Mouse (Mus musculus): Measurements from ENCODE around the gene Klf11. TPM values are rescaled to one million over a fixed set of nuclear protein-coding genes. Genes with fewer than 3 reads are reported as not detected.

Klf11 gene
- total and polyA plus RNA-seq, 3 experiments: 7.8 to 13.5 (median 8.8) TPM

DNA sequence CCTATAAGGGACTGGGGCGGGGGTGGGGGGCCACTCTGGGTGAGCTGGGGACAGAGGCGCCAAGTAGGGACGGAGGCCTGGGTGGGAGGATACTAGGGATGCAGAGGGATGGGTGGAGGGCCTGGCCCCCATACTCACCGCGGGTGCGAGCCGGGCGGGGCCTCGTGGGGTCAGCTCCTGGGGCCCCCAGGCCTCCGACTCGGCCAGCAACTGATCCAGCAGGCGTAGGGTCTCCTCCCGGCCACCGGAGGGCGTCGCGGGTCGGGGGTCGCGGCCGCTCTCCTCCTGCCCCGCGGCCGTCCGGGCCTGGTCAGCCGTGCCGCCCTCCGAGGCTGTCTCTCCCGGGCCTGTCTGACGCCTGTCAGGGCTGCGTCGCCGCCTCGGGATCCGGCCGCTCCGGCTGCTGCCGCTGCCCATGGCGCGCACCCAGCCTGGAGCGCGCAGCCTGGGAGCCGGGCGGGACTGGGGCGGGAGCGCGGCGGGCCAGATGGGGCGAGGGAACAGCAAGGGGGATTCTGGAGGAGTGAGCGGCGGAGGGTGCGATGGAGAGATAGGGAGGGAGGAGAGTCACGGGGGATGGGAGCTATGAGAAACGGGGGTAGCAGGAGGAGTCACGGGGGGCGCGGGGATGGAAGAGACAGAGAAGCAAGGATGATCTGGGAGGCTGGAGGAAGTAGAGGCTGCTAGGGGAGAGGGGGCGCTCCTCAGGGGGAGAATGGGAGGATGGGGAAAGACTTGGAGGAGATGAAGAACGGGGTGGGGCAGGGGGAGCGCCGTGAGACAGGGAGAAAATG lies 29.6 kb downstream of the Klf11 start:
- peak overlapping the region; percentile 88 for H3K27ac ChIP-seq
- WGBS: 3% methylated on average over 56 of the region's 61 CpGs
- intact Hi-C loops (cut with DNase I): loop anchor here (2.0 kb wide), 2 partner anchors 16 to 28 kb away; no protein-coding TSS in a partner anchor

DNA sequence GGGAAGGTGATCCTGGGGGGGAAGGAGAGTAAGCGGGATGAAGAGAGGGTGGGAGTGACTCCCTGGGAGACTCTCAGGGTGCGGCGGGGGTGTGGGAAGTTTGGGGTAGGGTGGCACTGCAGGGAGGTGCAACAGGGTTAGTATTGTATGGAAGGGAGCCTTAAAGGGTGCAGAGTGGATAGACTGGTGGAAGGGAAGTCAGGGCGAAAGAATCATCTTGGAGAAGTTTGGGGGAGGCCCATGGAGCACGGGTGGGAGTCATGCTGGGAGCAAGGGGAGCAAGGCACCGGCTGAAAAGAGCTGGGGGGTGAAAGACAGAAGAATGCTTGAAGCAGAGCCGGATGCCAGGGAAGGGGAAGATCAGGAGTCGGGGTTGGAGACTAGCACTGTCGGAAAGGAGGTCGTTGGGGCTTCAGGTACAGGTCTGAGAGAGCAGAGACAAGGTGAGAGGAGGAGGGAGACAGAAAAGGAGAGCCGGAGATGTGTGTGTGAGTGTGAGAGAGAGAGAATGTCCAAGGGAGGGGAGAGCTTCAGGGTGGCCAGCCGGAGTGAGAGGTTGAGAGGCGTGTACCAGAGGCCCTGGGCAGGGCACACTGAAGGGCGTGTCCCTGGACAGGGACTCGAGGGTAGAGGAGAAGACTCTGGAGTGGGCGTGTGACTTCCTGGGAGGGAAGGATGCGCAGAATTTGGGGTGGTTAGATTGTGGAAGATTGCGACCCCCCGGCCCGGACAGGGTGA lies 30.4 kb downstream of the Klf11 start, which contains the start of gene Cys1:
Cys1 (minus strand) TSS at position 528 of the 738 bp plus-strand sequence.
- 7% methylated on average over 20 of the region's 20 CpGs for WGBS
- intact Hi-C loops (cut with DNase I): loop anchor here (2.0 kb wide), 2 partner anchors 15 to 29 kb away; no protein-coding TSS in a partner anchor

More for the DNA sequence above, 29.6 kb downstream of the Klf11 start:
- H3K4me1 ChIP-seq (ENCODE audit: control insufficient read depth, insufficient read depth, low read length): peaks cover 9% of the 10 kb centered on the region
- H3K36me3 ChIP-seq (ENCODE audit: control insufficient read depth, insufficient read depth, low read length): no peaks in the 10 kb centered on the region
- H3K79me2 ChIP-seq (replicated peaks; ENCODE audit: control insufficient read depth, insufficient read depth, low read length): no peaks in the 10 kb centered on the region
- peak; percentile 49 for TF ChIP-seq CTCF (IDR thresholded peaks at IDR 0.05)
- no peak for TF ChIP-seq POLR2A (IDR thresholded peaks at IDR 0.05; ENCODE audit: insufficient read depth, low read depth, low read length)
- peak overlapping the region; percentile 85 for H3K9ac ChIP-seq (ENCODE audit: low read depth, low read length)
- DNase-seq: peak; percentile 50 to 71
- no peaks in the 10 kb centered on the region for H3K27me3 ChIP-seq (ENCODE audit: control insufficient read depth, insufficient read depth, low read length)
- peak overlapping the region; percentile 59 for H3K4me3 ChIP-seq

DNA sequence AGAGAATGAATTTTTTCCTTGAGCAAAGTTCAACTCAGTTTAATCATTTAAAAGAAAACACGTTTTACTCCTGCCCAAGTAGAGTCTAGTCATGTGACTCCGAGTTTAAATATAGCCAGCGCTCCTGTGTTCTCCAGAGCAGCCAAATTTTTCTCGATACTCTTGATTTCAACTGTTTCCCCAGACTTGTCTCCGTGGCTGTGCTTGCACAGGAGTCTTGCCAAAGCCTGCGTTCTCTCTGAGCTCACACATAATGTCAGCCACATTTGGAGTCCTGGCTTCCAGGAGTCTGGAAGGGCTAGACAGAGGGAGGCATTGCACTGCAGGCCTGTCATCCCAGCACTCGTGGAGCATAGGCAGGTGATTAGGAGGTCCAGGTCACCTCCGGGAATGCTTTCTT lies 31.5 kb downstream of the Klf11 start:
- H3K4me3 ChIP-seq: no peak overlapping the region
- no peaks in the 10 kb centered on the region for H3K36me3 ChIP-seq (ENCODE audit: control insufficient read depth, insufficient read depth, low read length)
- intact Hi-C loops (cut with DNase I): no loop called here
- H3K4me1 ChIP-seq (ENCODE audit: control insufficient read depth, insufficient read depth, low read length): peaks cover 9% of the 10 kb centered on the region
- H3K27me3 ChIP-seq (ENCODE audit: control insufficient read depth, insufficient read depth, low read length): no peaks in the 10 kb centered on the region
- DNase-seq: peak; percentile 45 to 62
- H3K27ac ChIP-seq: peak overlapping the region; percentile 88
- WGBS: 36% methylated on average over 8 of the region's 8 CpGs
- TF ChIP-seq POLR2A (IDR thresholded peaks at IDR 0.05; ENCODE audit: insufficient read depth, low read depth, low read length): no peak
- TF ChIP-seq EP300 (IDR thresholded peaks at IDR 0.05; ENCODE audit: insufficient read depth, low read depth, low read length): 0 out of 2 replicates have a peak, but pooled peaks have one; percentile 19
- no peak overlapping the region for H3K9ac ChIP-seq (ENCODE audit: low read depth, low read length)
- H3K79me2 ChIP-seq (replicated peaks; ENCODE audit: control insufficient read depth, insufficient read depth, low read length): no peaks in the 10 kb centered on the region

More for the DNA sequence above, 30.4 kb downstream of the Klf11 start, which contains the start of gene Cys1:
- H3K9ac ChIP-seq (ENCODE audit: low read depth, low read length): peak within 1 kb of the TSS; percentile 85
- no peaks in the 10 kb centered on the region for H3K79me2 ChIP-seq (replicated peaks; ENCODE audit: control insufficient read depth, insufficient read depth, low read length)
- TF ChIP-seq EP300 (IDR thresholded peaks at IDR 0.05; ENCODE audit: insufficient read depth, low read depth, low read length) (no peak), POLR2A (IDR thresholded peaks at IDR 0.05; ENCODE audit: insufficient read depth, low read depth, low read length) (peak; percentile 57; the same call in 1 of the 2 replicates), CTCF (IDR thresholded peaks at IDR 0.05) (no peak)
- H3K27ac ChIP-seq: peak within 1 kb of the TSS; percentile 88
- no peaks in the 10 kb centered on the region for H3K27me3 ChIP-seq (ENCODE audit: control insufficient read depth, insufficient read depth, low read length)
- peaks cover 9% of the 10 kb centered on the region for H3K4me1 ChIP-seq (ENCODE audit: control insufficient read depth, insufficient read depth, low read length)
- peak within 1 kb of the TSS; percentile 59 for H3K4me3 ChIP-seq
- DNase-seq: peak; percentile 50 to 57
- H3K36me3 ChIP-seq (ENCODE audit: control insufficient read depth, insufficient read depth, low read length): no peaks in the 10 kb centered on the region

DNA sequence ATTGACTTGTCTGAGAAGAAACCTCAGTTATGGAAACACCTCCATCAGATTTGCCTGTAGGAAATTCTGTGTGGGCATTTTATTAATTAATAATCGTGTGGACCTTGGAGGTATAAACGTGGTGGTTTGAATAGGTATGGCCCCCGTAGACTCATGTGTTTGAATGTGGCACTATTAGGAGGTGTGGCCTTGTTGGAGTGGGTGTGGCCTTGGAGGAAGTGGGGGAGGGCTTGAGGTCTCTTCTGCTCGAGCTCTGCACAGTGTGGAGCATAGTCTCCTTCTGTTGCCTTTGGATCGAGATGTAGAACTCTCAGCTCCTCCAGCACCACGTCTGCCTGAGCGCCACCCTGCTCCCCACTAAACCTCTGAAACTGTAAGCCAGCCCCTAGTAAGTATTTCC lies 32.4 kb downstream of the Klf11 start:
- WGBS: 75% methylated on average over 7 of the region's 7 CpGs
- Histone ChIP-seq H3K79me2 (replicated peaks; ENCODE audit: control insufficient read depth, insufficient read depth, low read length) (no peaks in the 10 kb centered on the region), H3K4me1 (ENCODE audit: control insufficient read depth, insufficient read depth, low read length) (peaks cover 9% of the 10 kb centered on the region), H3K4me3 (no peak overlapping the region), H3K36me3 (ENCODE audit: control insufficient read depth, insufficient read depth, low read length) (no peaks in the 10 kb centered on the region), H3K9ac (ENCODE audit: low read depth, low read length) (no peak overlapping the region), H3K27ac (no peak overlapping the region), H3K27me3 (ENCODE audit: control insufficient read depth, insufficient read depth, low read length) (no peaks in the 10 kb centered on the region)
- TF ChIP-seq POLR2A (IDR thresholded peaks at IDR 0.05; ENCODE audit: insufficient read depth, low read depth, low read length) (no peak), CTCF (IDR thresholded peaks at IDR 0.05) (no peak), EP300 (IDR thresholded peaks at IDR 0.05; ENCODE audit: insufficient read depth, low read depth, low read length) (no peak)
- no peak for DNase-seq
- intact Hi-C loops (cut with DNase I): no loop called here

DNA sequence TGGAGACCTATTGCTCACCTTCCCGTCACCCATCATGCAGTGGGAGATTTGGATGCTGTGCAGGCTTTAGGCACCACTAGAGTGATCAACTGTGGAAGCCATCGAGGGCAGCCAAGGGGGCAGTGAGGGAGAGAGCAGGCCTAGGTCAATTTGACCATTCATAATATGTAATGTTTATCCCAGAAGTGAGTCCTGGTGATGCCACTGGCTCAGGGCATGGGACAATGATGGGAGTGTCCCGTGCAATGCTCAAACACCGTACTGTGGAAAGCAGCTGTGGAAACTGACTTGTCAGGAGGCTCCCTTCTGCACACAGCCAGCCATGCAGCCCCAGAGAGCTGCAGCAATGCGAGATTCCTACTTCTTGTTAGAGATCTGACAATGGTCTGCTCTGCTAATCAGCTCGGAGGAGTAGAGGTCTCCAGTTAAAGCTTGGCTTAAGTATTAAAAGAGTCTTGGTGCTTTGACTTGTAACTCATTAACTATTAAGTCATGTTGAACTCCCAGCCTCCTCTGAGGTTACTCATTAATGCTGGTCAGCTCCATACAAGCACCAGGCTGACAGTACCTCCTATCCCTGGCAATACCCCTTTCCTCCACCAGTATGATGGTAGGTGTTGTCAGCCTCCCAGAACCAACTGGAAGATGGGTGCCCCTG lies 35.1 kb downstream of the Klf11 start:
- Histone ChIP-seq H3K36me3 (ENCODE audit: control insufficient read depth, insufficient read depth, low read length) (no peaks in the 10 kb centered on the region), H3K27ac (no peak overlapping the region), H3K79me2 (replicated peaks; ENCODE audit: control insufficient read depth, insufficient read depth, low read length) (no peaks in the 10 kb centered on the region), H3K4me1 (ENCODE audit: control insufficient read depth, insufficient read depth, low read length) (peaks cover 2% of the 10 kb centered on the region), H3K9ac (ENCODE audit: low read depth, low read length) (no peak overlapping the region), H3K27me3 (ENCODE audit: control insufficient read depth, insufficient read depth, low read length) (no peaks in the 10 kb centered on the region), H3K4me3 (no peak overlapping the region)
- no peak for DNase-seq
- 72% methylated on average over 6 of the region's 6 CpGs for whole genome bisulfite sequencing
- TF ChIP-seq CTCF (IDR thresholded peaks at IDR 0.05) (no peak), POLR2A (IDR thresholded peaks at IDR 0.05; ENCODE audit: insufficient read depth, low read depth, low read length) (no peak), EP300 (IDR thresholded peaks at IDR 0.05; ENCODE audit: insufficient read depth, low read depth, low read length) (no peak)
- intact Hi-C loops (cut with DNase I): no loop called here

Measured in heart, adult 2 months (tissue).